Mouse (Mus musculus) heart, adult 2 months (tissue): ENCODE measurements around the gene Snrpd2.

Source experiments
- CTCF ChIP-seq: fragments of 200-600 bp; IDR thresholded peaks from 2 replicates; pipeline ENCODE4 v1.8.1; 2022; ENCODE audit warnings: antibody characterized with exemption, mild to moderate bottlenecking, moderate library complexity
- POLR2A ChIP-seq: fragments of 200-500 bp; IDR thresholded peaks from 2 replicates; pipeline ENCODE4 v1.6.1; 2011; ENCODE audit warnings: mild to moderate bottlenecking, low read depth, low read length, control low read depth; ENCODE audit not compliant: insufficient read depth

DNA sequence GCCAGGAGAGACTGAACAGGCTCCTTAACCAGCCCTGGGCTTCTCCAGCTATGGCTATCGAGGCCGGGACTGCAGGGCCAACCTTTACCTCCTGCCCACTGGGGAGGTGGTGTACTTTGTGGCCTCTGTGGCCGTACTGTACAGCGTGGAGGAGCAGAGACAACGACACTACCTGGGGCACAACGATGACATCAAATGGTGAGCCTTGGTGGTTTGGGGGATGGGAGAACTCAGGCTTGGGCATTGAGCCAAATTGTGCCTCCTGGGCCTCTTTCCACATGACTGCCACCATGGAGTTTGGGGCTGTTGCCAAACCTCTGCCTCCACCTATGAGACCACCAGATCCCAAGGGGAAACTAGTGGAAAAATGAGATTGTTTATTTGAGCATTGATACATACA, 35.2 kb downstream of the Snrpd2 start:
- no peak for TF ChIP-seq POLR2A
- no peak for TF ChIP-seq CTCF
